Mouse (Mus musculus): ENCODE data around the gene Mesd.
A peak's percentile ranks its signal among the peaks of the same experiment; 100 is the strongest.
"Not testable (repeated sequence)": the region's sequence is repeated elsewhere in the genome, so short reads cannot be mapped to it uniquely, and the experiment has no call there.

The Mesd gene

GRCm38 (mm10) chr7:83878676-83879448 is 5.4 kb upstream of the Mesd start:
- DNase-seq (ENCODE audit: low read depth in 1 of 2, low spot score in 2 of 2): no peak

DNA sequence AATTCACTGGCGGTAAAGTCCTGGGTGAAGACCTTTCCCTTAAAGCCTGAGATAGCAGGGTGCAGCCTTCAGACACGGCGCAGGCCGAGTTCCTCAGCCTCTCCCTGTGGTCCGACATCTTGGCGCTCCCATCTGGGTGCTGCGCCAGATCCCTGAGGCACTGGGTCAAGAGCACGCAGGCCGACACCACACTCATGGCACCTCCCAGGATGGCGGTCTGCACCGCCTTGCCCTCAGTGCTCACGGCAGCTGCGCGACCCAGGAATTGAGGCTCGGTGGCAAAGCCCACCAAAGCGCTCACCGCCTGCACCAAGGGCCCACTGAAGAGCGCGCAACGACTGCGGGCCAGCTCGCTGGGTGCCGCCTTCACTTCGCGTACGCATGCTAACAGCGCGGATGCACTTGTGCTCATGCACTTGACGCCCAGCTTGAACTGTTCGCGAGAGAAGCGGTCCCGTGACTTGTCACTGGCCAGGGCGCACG is 2.1 kb upstream of the Mesd start:
- DNase-seq (ENCODE audit: low read depth in 1 of 2, low spot score in 2 of 2): no peak

DNA sequence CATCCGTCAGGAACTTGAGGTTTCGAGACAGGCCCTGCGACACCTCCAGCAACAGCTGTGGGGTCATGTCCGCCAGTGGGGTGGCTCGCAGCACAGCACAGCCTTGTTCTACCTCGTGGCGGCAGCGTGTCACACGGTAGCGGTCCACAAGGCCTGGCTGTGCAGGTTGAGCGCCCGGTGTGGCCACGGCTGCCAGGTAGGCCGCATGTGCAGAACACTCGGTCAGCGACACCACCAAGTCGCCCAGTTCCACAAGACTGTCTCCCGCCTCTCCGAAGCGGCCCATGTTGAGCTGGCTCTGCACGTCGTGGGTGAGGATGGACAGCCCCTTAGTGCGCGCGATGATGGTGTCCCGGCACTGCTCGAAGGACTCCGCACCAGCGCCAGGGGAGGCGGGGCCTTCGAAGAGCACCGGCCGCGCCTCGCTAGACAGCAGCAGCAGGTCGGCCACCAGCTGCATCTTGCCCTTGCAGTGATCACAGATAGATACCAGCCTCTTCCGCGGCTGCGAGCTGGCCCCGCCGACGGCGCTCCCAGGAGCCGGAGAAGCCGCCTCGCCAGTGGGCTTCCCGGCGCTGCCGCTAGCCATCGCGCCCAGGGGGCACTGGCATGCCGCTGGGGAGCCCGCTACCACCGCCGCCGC is 1.5 kb upstream of the Mesd start:
- no peak for DNase-seq (ENCODE audit: low read depth in 1 of 2, low spot score in 2 of 2)

GRCm38 (mm10) chr7:83883276-83884020 is 818 bp upstream of the Mesd start:
- peak; percentile 24 to 52 for DNase-seq (ENCODE audit: low read depth in 1 of 2, low spot score in 2 of 2)

GRCm38 (mm10) chr7:83884921-83885532 is 761 bp downstream of the Mesd start:
- no peak for DNase-seq (ENCODE audit: low read depth in 1 of 2, low spot score in 2 of 2)

- no peak for DNase-seq (ENCODE audit: low read depth in 1 of 2, low spot score in 2 of 2)
Measured at GRCm38 (mm10) chr7:83885835-83886234, 1.6 kb downstream of the Mesd start.

DNA sequence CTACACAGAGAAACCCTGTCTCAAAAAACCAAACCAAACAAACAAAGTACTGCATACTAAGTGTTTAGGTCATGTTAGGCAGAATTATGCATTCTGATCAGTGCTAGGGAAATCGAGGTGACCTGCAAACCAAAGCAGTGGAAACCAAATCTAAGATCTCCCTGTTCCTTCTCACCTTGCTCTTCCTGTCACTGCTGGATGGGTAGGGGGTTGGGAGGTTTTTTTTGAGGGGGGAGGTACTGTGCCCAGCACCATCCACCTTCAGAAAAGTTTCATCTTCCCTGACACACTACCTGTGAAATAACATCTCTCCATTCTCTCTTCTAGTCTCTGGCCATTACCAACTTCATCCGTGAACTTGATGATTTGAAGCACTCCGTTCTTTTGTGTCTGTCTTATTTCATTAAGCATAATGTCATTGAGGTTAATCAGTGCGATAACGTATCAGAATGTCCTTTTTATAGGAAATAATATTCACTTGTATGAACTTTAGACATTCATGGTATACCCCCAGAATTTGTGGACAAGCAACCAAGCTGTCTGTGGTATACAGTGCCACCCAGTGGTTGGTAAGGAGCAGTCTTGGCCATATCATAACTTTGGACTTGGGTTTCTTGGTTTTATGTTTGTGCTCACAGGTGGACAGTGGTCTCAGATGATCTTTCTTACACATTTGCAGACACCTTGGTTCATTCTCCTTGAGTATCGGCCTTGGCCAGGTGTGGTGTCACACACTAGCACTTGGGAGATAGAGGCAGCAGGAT is 2.3 kb downstream of the Mesd start:
- DNase-seq (ENCODE audit: low read depth in 1 of 2, low spot score in 2 of 2): no peak

DNA sequence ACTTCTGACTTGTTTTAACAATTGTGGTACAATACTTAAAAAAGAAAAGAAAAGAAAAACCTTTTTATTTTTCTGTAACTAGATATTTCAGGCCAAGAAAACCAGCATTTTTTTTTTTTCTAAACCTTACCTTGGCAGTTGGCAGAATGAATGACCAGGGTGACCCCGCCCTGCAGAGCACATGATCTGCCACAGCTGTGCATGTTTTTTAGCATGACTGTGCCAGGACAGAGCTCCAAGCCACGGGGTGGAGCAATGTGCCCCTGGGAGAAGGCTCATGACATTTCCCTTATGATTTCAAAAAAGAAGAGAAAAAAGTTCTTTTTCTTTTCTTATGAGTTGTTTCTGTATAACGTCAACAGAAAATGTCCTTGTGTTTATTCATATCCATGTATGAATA is 5.1 kb downstream of the Mesd start:
- no peak for DNase-seq (ENCODE audit: low read depth in 1 of 2, low spot score in 2 of 2)

DNA sequence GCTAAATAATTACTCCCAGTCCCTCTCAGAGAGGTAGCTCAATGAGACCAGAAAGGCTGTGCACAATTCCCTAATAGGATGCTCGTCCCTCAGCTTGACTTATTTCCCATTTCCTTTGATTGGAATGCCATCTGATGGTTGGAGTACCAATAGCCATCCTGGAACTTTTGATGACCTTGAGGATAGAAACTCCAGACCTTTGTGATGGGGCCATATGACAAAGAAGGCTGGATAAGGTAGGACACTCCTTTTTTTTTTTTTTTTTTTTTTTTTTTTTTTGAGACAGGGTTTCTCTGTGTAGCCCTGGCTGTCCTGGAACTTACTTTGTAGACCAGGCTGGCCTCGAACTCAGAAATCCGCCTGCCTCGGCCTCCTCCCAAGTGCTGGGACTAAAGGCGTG is 5.7 kb downstream of the Mesd start:
- DNase-seq (ENCODE audit: low read depth in 1 of 2, low spot score in 2 of 2): not testable (repeated sequence)

GRCm38 (mm10) chr7:83891433-83892332 is 7.4 kb downstream of the Mesd start:
- peak; percentile 91 to 95 for DNase-seq (ENCODE audit: low read depth in 1 of 2, low spot score in 2 of 2)

DNA sequence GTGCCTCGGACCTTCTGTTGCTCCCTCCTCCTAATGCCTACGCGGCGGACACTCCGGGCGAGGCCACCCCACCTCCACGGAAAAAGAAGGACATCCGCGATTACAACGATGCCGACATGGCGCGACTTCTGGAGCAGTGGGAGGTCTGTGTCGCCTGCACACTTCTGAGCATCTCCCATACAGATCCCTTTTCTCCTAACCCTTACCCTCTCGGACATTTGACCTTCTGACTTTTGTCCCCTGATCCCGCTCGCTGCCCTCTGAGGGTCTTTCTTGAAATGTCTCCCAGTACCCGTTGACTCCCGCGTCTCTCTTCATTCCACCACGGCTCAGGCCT is 8.0 kb downstream of the Mesd start:
- DNase-seq (ENCODE audit: low read depth in 1 of 2, low spot score in 2 of 2): no peak

DNA sequence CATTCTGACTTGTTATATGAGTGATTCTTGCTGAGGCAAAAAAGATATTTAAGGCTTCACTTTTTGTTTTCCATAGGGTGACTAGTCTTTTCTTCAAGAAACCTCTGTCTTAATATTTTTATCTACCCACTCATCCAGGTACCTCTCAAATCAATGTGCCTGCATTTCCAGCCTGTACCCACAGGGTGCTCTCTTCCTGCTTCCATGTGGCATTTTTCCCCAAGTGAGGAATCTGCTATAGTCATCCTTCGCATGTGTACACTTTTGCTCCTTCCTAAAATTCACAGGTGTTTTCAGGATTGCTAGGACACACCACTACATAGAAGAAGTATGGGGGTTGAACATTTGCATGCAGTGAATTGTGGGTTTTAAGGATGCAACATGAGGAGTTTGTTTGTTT is 10.1 kb downstream of the Mesd start:
- no peak for DNase-seq (ENCODE audit: low read depth in 1 of 2, low spot score in 2 of 2)

DNA sequence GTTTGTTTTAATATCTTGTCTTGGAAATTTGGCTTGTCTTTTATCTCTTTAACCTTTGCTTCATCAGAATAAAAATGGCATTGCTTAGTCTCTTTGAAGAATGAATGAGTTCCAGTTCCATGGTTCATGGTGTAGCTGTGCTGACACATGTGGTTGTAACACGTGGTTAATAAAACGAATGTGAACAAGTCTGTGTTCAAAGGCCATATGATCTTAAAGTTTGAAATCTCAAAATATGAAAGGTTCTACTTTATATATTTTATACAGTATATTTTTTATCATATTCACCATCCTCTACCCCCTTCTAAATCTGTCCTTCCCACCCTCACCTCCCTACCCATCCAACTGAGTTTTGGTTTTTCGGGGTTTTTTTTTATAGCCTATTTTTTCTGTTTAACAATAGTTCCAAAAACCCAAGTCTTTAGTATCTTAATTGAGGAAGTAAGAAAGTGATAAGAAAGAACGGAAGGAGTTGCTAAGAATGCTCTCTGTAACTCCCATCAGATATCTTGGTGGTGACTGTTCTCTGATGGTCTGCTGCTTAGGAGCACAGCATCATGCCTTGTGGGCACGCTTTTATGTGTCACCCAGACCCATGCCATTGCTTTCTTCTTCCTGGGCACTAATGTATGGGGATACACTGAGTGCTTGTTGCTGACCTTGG is 11.9 kb downstream of the Mesd start:
- DNase-seq (ENCODE audit: low read depth in 1 of 2, low spot score in 2 of 2): no peak

- no peak for DNase-seq (ENCODE audit: low read depth in 1 of 2, low spot score in 2 of 2)
Measured at GRCm38 (mm10) chr7:83898267-83898666, 14.0 kb downstream of the Mesd start.

DNA sequence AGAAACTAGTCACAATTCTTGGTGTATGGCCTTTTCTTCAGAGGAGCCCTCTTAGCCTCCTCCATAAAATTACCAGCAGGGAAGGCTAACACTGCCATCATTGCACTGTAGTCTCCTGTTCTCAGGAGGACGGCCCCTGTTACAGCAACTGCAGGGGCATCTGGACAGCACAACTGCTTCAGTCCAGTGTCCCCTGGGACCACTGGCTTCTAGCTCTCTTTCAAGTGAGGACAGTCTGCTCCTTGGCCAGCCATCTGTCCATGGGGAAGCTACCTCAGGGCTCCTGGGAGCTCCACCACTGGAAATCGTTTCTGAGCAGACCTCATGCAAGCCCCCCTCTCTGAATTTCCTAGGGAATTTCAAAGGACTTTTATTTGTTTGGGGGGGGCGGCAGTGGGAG is 16.3 kb downstream of the Mesd start:
- no peak for DNase-seq (ENCODE audit: low read depth in 1 of 2, low spot score in 2 of 2)

DNA sequence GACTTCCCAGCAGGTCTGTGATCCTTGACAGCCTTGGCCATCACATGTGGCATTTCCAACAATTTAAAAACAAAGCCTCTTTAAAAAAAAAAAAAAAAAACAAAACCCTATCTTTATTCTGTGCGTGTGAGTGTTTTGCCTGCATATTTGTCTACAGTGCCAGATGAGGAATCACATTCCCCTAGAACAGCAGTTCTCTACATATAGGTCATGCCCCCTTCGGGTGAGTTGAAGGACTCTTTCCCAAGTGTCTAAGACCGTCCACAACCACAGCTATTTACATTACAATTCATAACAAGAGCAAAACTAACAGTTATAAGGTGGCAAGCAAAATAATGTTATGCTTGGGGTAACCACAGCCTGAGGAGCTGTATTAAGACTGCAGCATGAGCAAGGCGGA is 17.2 kb downstream of the Mesd start:
- no peak for DNase-seq (ENCODE audit: low read depth in 1 of 2, low spot score in 2 of 2)

- DNase-seq (ENCODE audit: low read depth in 1 of 2, low spot score in 2 of 2): no peak
Measured at GRCm38 (mm10) chr7:83902296-83903145, 18.3 kb downstream of the Mesd start.

DNA sequence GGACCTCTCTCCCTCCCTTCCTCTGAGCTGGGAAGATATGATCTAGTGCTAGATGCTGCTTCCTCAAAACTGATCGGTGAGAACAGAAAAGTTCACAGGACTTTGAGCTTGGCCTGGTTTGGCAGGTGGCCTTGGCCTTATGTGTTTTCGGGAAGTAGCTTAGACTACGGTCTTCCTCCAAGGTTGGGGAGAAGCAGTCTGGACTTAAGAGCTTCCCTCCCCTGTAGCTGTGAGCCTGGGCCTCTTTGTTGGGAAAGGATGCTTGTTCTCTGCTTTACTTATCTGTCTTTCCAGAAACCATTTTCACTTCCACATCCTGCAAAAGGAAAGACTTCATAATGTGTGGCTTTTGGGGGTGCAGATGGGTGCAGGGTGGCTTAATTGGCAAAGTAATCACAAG is 20.6 kb downstream of the Mesd start:
- no peak for DNase-seq (ENCODE audit: low read depth in 1 of 2, low spot score in 2 of 2)

DNA sequence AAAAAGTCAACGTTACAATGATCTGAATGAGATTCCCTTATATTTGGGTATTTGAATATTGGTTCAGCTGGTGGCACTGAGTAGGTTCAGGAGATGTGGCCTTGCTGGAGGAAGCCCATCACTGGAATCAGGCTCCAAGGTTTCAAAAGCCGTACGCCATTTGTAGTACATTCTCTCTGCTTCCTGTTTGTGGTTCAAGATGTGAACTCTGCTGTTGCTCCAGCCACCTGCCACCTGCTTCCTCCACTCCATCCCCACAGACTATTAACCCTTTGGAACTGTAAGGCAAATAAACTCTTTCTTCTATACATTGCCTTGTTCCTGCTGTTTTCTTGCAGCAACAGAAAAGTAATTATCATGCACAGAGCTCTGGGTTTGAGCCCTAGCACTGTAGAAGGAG is 27.6 kb downstream of the Mesd start:
- DNase-seq (ENCODE audit: low read depth in 1 of 2, low spot score in 2 of 2): no peak

All from monocyte, adult 2 months (primary cell).